Mouse (Mus musculus): ENCODE results near the gene Trpc4ap. TPM values are rescaled to one million over a fixed set of nuclear protein-coding genes. Genes with fewer than 3 reads are reported as not detected.
A peak's percentile ranks its signal among the peaks of the same experiment; 100 is the strongest.

Gene Trpc4ap
- total and polyA plus RNA-seq, 2 experiments from 2014 or later = 128 to 131 TPM

DNA sequence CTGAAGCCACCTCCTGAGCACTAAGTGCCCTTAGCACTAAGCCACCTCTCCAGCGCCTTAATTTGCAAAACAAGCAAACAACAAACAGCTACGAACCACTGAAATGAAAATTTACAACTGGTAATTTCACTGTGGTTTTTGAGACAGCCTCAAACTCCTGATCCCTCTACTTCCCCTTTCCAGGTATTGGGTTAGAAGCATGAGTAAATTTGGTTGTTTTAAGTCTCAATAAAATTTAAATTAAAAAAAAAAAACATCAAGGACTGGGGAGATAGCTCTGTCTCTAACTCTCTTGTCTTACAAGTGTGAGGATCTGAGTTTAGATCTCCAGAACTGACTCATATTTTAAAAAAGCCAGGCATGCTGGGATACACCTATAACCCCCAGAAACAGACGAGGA, 9.0 kb downstream of the Trpc4ap start:
- H3K4me1 ChIP-seq (ENCODE audit: insufficient read depth) = no peaks in the 10 kb centered on the region
- H3K27ac ChIP-seq (ENCODE audit: low read depth, low read length) = no peak overlapping the region
- no peak overlapping the region for H3K4me2 ChIP-seq (ENCODE audit: low read depth)
- no peak for TF ChIP-seq CTCF (IDR thresholded peaks at IDR 0.05; ENCODE audit: low read depth)
- DNase-seq (no peak), ATAC-seq (no peak)
- H3K27me3 ChIP-seq (ENCODE audit: insufficient read depth, low read length) = no peaks in the 10 kb centered on the region
- no peak overlapping the region for H3K4me3 ChIP-seq (ENCODE audit: low read depth, low read length)
- H3K9me3 ChIP-seq (ENCODE audit: low read length) = no peaks in the 10 kb centered on the region
- WGBS = 76% methylated on average over 3 of the region's 3 CpGs
- no peak overlapping the region for H3K9ac ChIP-seq
- peaks cover 5% of the 10 kb centered on the region; the same call in 1 of the 2 replicates for H3K36me3 ChIP-seq (ENCODE audit: insufficient read depth)

DNA sequence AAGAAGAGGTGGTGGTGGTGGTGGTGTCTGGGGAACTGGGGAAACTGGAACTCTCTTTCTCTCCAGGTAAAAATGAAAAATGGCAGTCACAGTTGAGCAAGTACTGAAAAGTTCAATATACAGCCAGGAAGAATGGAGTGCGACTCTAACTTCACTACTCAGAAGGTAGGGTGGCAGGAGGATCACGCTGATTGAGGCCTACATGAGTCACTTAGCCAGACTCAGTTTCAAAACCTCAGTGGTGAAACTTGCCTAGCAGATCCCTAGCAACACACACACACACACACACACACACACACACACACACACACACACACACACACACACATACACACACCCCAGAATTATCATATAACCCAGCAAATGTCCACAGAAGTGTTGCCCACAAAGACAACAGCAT, 10.3 kb downstream of the Trpc4ap start:
- Histone ChIP-seq H3K27me3 (ENCODE audit: insufficient read depth, low read length) (no peaks in the 10 kb centered on the region), H3K4me3 (ENCODE audit: low read depth, low read length) (no peak overlapping the region), H3K4me2 (ENCODE audit: low read depth) (no peak overlapping the region), H3K4me1 (ENCODE audit: insufficient read depth) (no peaks in the 10 kb centered on the region), H3K27ac (ENCODE audit: low read depth, low read length) (no peak overlapping the region), H3K36me3 (ENCODE audit: insufficient read depth) (no peaks in the 10 kb centered on the region), H3K9ac (no peak overlapping the region), H3K9me3 (ENCODE audit: low read length) (no peaks in the 10 kb centered on the region)
- ATAC-seq (no peak), DNase-seq (no peak)
- TF ChIP-seq CTCF (IDR thresholded peaks at IDR 0.05; ENCODE audit: low read depth) = no peak
- WGBS = 96% methylated on average over 2 of the region's 2 CpGs

DNA sequence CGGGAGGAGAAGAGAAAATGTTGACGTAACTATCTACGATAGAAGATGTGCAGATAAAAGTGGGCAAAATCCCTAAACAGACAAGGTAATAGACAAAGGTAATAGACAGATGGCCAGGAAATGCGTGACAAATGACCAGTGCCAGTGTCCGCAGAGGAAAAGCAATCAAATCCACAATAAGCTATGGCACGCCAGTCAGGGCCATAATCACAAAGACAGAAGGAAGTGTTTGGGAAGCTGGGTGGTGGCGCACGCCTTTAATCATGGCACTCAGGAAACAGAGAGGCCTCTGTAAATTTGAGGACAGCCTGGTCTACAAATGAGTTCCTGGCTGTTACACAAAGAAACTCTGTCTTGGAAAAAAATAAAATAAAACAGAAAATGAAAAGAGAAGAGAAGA, 11.0 kb downstream of the Trpc4ap start:
- no peaks in the 10 kb centered on the region for H3K9me3 ChIP-seq (ENCODE audit: low read length)
- H3K4me1 ChIP-seq (ENCODE audit: insufficient read depth) = no peaks in the 10 kb centered on the region
- TF ChIP-seq CTCF (IDR thresholded peaks at IDR 0.05; ENCODE audit: low read depth) = no peak
- H3K36me3 ChIP-seq (ENCODE audit: insufficient read depth) = no peaks in the 10 kb centered on the region
- H3K27ac ChIP-seq (ENCODE audit: low read depth, low read length) = no peak overlapping the region
- H3K9ac ChIP-seq = no peak overlapping the region
- H3K4me2 ChIP-seq (ENCODE audit: low read depth) = no peak overlapping the region
- 78% methylated on average over 8 of the region's 8 CpGs for WGBS
- no peak overlapping the region for H3K4me3 ChIP-seq (ENCODE audit: low read depth, low read length)
- ATAC-seq (no peak), DNase-seq (no peak)
- no peaks in the 10 kb centered on the region for H3K27me3 ChIP-seq (ENCODE audit: insufficient read depth, low read length)

DNA sequence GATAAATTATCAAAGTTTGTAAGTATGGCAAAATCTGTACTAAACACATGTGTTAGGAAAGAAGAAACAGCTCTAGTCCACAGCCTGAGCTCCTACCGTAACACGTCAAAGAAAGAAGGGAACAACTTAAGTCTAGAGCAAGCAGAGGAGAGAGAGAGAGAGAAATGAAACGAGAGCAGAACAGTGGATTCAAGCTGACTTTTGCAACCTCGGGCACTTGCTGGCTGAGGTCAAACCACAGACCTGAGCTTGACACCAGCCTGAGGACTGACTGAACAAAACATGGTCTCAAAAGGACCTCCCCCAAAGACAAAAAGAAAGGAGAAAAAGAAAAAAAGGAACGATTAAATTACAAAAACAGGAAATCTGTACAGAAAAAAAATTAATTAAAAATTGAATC, 11.6 kb downstream of the Trpc4ap start:
- no peak for TF ChIP-seq CTCF (IDR thresholded peaks at IDR 0.05; ENCODE audit: low read depth)
- Histone ChIP-seq H3K27me3 (ENCODE audit: insufficient read depth, low read length) (no peaks in the 10 kb centered on the region), H3K4me1 (ENCODE audit: insufficient read depth) (no peaks in the 10 kb centered on the region), H3K4me2 (ENCODE audit: low read depth) (no peak overlapping the region), H3K9me3 (ENCODE audit: low read length) (no peaks in the 10 kb centered on the region), H3K36me3 (ENCODE audit: insufficient read depth) (no peaks in the 10 kb centered on the region), H3K4me3 (ENCODE audit: low read depth, low read length) (no peak overlapping the region), H3K9ac (no peak overlapping the region), H3K27ac (ENCODE audit: low read depth, low read length) (no peak overlapping the region)
- WGBS = 69% methylated on average over 5 of the region's 5 CpGs
- DNase-seq (no peak), ATAC-seq (no peak)

DNA sequence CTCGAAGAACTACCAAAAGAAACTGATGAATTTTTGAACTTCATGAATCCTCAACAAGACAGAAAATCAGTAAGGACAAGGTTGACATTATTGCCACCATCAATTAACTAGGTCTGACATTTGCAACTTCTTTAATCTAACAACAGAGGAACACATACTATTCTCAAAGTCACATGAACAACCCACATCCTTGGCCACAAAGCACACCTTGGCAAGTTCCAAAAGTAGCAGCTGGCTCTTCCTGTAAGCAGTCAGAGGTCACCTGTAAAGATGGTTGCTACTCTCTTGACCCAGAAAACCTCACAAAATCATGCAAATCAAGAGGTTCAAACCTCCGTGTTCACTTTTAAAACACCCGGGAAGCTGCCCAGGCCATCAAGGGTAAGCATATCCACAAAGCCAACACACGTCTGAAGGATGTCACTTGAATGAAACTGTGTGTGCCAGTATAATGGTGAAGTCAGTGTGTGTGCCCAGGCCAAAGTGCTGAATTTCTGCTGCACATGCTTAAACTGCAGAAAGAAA, 12.5 kb downstream of the Trpc4ap start:
- Histone ChIP-seq H3K9me3 (ENCODE audit: low read length) (no peaks in the 10 kb centered on the region), H3K4me2 (ENCODE audit: low read depth) (no peak overlapping the region), H3K27me3 (ENCODE audit: insufficient read depth, low read length) (no peaks in the 10 kb centered on the region), H3K4me3 (ENCODE audit: low read depth, low read length) (no peak overlapping the region), H3K36me3 (ENCODE audit: insufficient read depth) (no peaks in the 10 kb centered on the region), H3K27ac (ENCODE audit: low read depth, low read length) (no peak overlapping the region), H3K4me1 (ENCODE audit: insufficient read depth) (no peaks in the 10 kb centered on the region), H3K9ac (no peak overlapping the region)
- WGBS = 87% methylated on average over 4 of the region's 4 CpGs
- ATAC-seq (no peak), DNase-seq (no peak)
- TF ChIP-seq CTCF (IDR thresholded peaks at IDR 0.05; ENCODE audit: low read depth) = no peak

DNA sequence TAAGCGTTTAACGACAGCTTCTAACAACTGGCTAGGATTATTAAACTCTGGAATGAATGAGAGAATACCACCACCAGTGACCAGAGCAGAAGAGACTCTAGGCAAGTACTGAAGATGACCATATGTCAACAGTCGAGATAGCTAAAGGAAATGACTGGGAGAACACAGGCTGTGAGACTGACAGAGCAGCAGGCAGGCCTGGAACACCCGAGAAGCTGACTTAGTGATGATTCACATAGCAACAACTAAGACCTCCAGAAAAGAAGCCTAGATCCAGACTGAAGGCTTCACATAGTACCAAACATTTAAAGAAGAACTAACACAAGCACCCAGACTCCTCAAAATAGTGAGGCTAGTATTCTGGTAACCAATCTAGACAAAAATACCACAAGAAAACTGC, 17.1 kb downstream of the Trpc4ap start:
- no peak overlapping the region for H3K9ac ChIP-seq
- no peaks in the 10 kb centered on the region for H3K9me3 ChIP-seq (ENCODE audit: low read length)
- WGBS = 72% methylated on average over 4 of the region's 4 CpGs
- peaks cover 24% of the 10 kb centered on the region for H3K36me3 ChIP-seq (ENCODE audit: insufficient read depth)
- no peak for TF ChIP-seq CTCF (IDR thresholded peaks at IDR 0.05; ENCODE audit: low read depth)
- H3K4me2 ChIP-seq (ENCODE audit: low read depth) = no peak overlapping the region
- no peak for DNase-seq
- no peak overlapping the region for H3K27ac ChIP-seq (ENCODE audit: low read depth, low read length)
- no peaks in the 10 kb centered on the region for H3K27me3 ChIP-seq (ENCODE audit: insufficient read depth, low read length)
- no peak for ATAC-seq
- H3K4me1 ChIP-seq (ENCODE audit: insufficient read depth) = no peaks in the 10 kb centered on the region
- H3K4me3 ChIP-seq (ENCODE audit: low read depth, low read length) = no peak overlapping the region

DNA sequence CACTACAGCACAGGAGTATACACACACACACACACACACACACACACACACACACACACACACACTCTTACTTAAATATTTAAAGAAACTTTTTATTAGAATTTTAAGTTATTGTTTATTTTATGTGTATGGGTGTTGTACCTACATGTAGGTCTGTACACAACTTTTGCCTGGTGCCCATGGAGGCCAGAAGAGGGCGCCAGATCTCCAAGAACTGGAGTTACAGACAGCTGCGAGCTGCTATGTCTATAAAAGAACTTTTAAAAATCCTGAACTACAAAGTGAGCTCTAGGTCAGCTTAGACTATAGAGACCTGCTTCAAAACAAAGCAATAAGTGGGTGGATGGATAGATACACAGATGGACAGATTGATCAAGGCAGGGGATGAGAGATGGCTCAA, 18.6 kb downstream of the Trpc4ap start:
- peak; percentile 62 for TF ChIP-seq CTCF (IDR thresholded peaks at IDR 0.05; ENCODE audit: low read depth)
- no peaks in the 10 kb centered on the region for H3K4me1 ChIP-seq (ENCODE audit: insufficient read depth)
- no peak overlapping the region for H3K27ac ChIP-seq (ENCODE audit: low read depth, low read length)
- no peak overlapping the region for H3K9ac ChIP-seq
- ATAC-seq (no peak), DNase-seq (peak; percentile 43)
- H3K36me3 ChIP-seq (ENCODE audit: insufficient read depth) = peaks cover 24% of the 10 kb centered on the region
- 17% methylated on average over 2 of the region's 2 CpGs for WGBS
- no peaks in the 10 kb centered on the region for H3K9me3 ChIP-seq (ENCODE audit: low read length)
- H3K4me2 ChIP-seq (ENCODE audit: low read depth) = no peak overlapping the region
- no peak overlapping the region for H3K4me3 ChIP-seq (ENCODE audit: low read depth, low read length)
- no peaks in the 10 kb centered on the region for H3K27me3 ChIP-seq (ENCODE audit: insufficient read depth, low read length)

DNA sequence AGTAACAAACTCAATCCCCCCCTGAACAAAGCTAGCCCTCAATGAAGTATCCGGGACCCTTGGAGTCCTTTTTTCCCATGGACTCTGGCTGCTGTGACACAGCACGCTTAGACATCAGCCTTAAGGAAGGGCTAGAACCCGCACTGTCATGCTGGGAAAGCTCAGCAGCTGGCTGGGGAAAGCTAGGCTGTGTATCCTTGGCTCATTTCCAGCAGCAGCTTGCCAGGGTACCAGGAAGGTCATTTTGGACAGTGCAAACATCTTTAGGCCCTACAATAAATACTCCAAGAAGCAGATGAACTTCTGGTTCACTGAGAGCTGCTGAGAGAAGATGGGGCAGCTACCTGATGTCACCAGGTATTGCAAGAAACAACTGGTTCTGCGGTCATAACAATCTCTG, 20.9 kb downstream of the Trpc4ap start:
- Histone ChIP-seq H3K27ac (ENCODE audit: low read depth, low read length) (no peak overlapping the region), H3K36me3 (ENCODE audit: insufficient read depth) (peaks cover 39% of the 10 kb centered on the region), H3K27me3 (ENCODE audit: insufficient read depth, low read length) (no peaks in the 10 kb centered on the region), H3K4me3 (ENCODE audit: low read depth, low read length) (no peak overlapping the region), H3K9ac (no peak overlapping the region), H3K9me3 (ENCODE audit: low read length) (no peaks in the 10 kb centered on the region), H3K4me2 (ENCODE audit: low read depth) (no peak overlapping the region), H3K4me1 (ENCODE audit: insufficient read depth) (no peaks in the 10 kb centered on the region)
- ATAC-seq (no peak), DNase-seq (no peak)
- no peak for TF ChIP-seq CTCF (IDR thresholded peaks at IDR 0.05; ENCODE audit: low read depth)
- WGBS = 80% methylated on average over 4 of the region's 4 CpGs
